Mouse (Mus musculus): ENCODE results near the gene Col20a1. TPM values are rescaled to one million over a fixed set of nuclear protein-coding genes. Genes with fewer than 3 reads are reported as not detected.

Col20a1 gene
- polyA plus RNA-seq, 1 experiment: 4.1 TPM

DNA sequence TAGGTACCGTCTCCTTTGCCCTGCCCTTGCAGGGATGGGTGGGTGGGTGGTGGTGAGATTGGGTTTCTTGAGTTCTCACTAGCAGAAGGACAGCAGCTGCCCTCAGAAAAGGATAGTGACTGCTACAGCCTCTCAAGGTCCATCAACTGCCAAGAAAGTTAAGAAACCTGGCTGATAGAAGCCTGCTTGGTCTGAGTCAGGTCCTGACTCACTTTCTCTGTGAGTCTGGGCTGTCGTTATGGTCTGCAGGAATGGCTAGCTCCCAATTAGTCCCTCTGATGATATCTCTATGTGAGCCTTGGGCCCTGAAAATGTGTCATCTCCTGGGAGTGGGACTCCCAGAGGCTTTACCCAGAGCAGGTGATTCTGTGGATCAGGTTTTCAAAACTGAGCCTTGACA lies 8.0 kb downstream of the Col20a1 start:
- no peak for DNase-seq (ENCODE audit: low spot score)

GRCm38 (mm10) chr2:180995457-180995856 lies 9.1 kb downstream of the Col20a1 start:
- DNase-seq (ENCODE audit: low spot score): no peak

GRCm38 (mm10) chr2:180996436-180996835 lies 10.1 kb downstream of the Col20a1 start:
- DNase-seq (ENCODE audit: low spot score): no peak

GRCm38 (mm10) chr2:180996905-180997304 lies 10.6 kb downstream of the Col20a1 start:
- no peak for DNase-seq (ENCODE audit: low spot score)

GRCm38 (mm10) chr2:181007054-181007453 lies 20.7 kb downstream of the Col20a1 start:
- DNase-seq (ENCODE audit: low spot score): no peak

- DNase-seq (ENCODE audit: low spot score): no peak
Measured at GRCm38 (mm10) chr2:181008339-181008738, 22.0 kb downstream of the Col20a1 start.

DNA sequence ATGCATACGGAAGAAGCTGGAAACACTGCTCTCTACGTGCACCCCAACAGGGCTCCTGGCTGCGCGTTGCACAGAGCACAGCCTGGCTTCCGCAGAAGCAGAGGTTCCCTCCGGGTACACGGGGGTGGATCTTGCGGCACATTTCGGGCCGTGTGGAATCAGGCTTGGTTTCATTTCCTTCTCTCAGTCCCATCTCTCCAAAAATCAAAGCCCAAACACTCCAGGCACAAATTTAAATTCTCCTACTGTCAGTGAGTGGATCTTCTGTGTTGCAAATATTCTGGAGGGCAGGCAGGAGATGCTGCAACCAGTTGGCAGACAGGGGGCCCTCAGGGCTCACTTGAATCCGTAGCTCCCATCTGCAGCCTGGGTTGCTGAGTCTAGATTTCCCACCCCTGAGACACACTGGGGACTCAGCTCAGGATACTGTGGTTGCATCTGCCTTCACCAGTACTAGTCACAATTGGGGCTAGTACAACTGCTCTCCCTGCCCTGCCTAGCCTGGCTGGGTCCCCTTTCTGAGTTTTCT lies 45.1 kb downstream of the Col20a1 start:
- no peak for DNase-seq (ENCODE audit: low spot score)

GRCm38 (mm10) chr2:181032407-181032806 lies 46.1 kb downstream of the Col20a1 start:
- no peak for DNase-seq (ENCODE audit: low spot score)

DNA sequence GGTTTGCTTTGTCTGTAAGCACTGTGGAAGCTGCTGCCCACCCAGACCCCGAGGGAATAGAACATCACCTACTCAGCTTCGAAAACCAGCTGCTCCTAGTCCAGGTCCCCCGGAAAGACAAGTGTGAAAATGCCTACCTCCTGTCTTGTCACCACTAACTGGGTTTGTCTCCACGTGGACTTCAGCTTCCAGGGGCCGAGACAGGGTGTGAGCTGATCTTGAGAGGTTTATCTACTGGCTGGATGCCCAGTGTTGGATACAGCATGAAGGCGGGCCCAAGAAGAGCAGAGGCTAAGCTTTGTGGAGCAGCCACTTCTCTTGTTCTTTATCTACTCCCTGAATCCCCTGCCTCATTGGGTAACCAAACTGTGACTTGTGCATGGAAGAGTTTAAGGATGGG lies 47.0 kb downstream of the Col20a1 start:
- no peak for DNase-seq (ENCODE audit: low spot score)

DNA sequence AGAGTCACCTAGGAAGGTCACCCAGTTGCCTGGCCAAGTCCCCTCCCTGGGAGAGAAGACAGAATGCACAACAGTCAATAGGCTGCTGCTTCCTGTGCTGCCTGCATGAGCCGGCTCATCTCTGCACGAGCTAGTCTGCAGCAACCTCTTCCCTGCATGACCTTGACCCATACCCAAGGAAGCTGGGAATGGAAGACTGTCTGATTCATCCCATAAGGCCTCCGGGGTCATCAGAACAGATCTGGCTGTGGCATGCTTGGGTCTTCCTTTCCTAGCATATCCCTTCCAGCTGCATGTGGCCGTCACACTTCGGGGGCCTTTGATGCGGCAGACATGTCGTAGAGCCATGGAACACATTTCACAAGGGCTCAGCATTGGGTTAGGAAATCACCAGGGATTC lies 48.9 kb downstream of the Col20a1 start:
- DNase-seq (ENCODE audit: low spot score): no peak

DNA sequence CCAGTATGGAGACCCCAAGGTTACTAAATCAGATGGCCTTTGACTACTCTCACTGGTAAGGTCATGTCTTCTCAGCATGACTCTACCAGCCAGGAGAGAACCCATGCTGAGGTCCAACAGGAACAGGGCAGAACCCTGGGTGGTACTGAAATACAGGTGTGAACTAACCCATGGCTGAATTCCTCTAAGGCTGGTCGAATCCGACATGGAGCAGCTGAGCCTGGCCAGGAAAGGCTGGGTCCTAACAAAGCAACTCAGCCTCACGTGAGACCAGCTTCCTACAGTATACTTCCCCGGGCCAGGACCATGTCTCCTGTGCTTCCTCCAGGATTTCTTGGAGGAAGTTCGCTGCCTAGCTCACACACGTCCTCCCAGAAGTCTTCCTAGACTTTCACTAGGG lies 50.2 kb downstream of the Col20a1 start:
- DNase-seq (ENCODE audit: low spot score): no peak

GRCm38 (mm10) chr2:181038644-181039355 lies 52.5 kb downstream of the Col20a1 start:
- no peak for DNase-seq (ENCODE audit: low spot score)

GRCm38 (mm10) chr2:181039356-181039680 lies 53.0 kb downstream of the Col20a1 start:
- no peak for DNase-seq (ENCODE audit: low spot score)

GRCm38 (mm10) chr2:181041941-181042340 lies 55.6 kb downstream of the Col20a1 start:
- no peak for DNase-seq (ENCODE audit: low spot score)

DNA sequence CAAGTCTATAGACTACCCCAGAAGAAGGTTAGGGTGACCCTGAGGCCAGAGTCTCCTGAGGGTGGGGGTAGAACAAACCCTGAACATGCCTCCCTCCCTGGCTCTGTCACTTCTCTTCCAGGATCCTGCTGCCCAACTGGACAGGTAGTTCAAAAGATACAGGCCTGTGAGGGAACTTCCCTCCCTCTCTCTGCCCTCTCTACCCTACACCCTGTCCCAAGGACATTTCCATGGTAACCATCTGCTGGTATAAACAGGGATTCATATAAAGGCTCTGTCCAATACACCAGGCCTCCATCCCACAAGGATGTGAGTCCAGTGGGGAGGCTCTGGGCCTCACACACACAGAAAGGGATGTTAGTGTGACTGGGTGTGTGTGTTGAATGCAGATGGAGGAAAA lies 56.0 kb downstream of the Col20a1 start:
- no peak for DNase-seq (ENCODE audit: low spot score)

DNA sequence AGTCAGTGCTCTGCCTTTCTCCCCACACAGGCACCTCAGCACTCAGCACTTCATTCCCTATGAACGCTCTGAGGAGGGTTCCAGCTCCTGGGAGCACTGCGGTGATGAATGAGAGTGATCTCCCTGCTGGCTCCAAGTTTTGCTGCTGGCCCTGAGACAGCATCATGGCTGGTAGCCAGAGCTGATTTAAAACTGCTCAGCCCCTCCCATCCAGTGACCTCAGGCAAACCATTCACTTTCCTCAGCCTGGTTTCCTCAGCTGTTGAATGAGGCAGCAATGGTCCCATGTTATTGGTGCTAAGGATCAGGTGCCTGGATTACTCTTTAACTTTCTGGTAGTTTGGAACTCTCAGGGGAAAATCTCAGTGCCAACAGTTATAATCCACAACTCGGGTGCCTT lies 57.1 kb downstream of the Col20a1 start, which contains the start of gene Chrna4:
Gene Chrna4 (minus strand): TSS at position 110 of the 400 bp plus-strand sequence.
- no peak for DNase-seq (ENCODE audit: low spot score)

DNA sequence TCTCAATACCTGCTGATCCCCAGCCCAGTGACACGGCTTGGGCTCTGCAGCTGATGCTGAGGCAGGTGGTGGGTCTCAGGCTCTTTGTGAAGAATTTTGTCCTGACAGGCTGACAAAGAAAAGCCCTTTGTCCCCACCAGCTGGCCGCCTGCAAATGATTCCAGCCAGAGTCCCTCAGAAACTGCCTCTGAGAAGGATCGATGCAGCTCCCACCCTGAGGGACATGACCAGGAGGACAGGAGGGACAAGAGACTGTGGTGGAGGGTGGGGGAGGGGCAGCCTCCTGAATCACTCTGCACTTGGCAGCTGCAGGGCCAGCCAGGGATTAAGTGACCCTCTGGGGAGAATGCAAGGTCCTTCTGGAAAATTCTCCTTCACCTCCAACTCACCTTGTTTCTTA lies 57.7 kb downstream of the Col20a1 start:
- DNase-seq (ENCODE audit: low spot score): no peak

- DNase-seq (ENCODE audit: low spot score): no peak
Measured at GRCm38 (mm10) chr2:181048252-181048945, 62.1 kb downstream of the Col20a1 start.

DNA sequence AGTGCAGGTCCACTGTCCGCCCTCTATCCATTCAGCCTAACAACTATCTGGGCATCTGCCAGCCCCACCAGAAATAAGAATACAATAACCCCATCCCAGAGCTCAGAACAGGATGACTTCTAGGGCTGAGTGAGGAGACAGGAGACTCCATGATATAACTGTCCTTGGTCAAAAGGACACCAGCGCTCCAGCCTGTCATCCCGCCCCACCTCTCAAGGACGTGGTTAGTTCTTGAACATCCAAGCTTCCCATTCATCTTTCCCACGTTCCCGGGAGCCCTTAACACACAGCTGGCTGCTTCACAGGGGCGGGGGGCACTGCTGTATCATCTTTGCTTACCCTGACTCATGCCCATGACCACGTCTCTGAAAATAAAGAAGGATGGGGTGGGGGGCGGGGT lies 62.7 kb downstream of the Col20a1 start:
- no peak for DNase-seq (ENCODE audit: low spot score)

GRCm38 (mm10) chr2:181052171-181052570 lies 65.8 kb downstream of the Col20a1 start:
- DNase-seq (ENCODE audit: low spot score): no peak

DNA sequence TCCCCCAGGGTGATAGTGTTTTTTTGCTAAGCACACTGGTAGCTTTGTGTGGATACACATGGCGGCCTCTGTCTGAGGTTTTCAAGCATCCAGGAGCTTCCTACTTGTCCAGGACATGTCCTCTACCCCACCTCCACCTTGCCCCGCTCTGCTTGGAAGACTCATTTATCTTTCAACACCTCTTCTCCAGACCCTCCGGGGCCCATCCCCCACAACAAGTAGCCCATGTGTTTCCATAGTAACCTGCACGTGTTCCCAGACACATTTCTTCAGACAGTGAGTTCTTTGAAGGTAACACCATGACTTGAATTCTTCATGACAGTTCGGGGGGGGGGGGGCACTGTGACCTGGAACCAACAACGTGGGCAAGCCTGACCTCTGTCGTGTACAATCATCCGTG lies 71.0 kb downstream of the Col20a1 start:
- no peak for DNase-seq (ENCODE audit: low spot score)

DNA sequence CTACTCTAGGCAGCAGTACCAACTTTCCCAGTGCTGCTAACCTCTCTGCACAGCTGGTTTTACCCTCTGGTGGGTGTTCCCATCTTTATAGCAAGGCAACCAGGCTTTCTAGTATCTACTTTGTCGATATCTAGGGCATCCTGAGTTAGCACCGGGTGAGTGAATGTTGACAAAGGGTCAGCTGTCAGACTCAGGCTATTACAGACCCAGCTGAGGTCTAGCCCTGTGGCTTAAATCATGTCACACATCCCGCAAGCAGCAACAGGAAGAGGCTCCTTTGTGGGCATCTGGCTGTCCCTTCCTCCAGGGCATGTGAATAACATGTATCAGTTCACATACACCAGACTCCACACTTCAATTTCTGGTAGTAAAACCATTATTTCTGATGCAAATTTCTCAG lies 71.9 kb downstream of the Col20a1 start:
- DNase-seq (ENCODE audit: low spot score): no peak

GRCm38 (mm10) chr2:181060127-181060526 lies 73.8 kb downstream of the Col20a1 start:
- peak; percentile 63 for DNase-seq (ENCODE audit: low spot score)

Measured in urinary bladder, adult 2 months (tissue).